Mouse (Mus musculus) spleen, postnatal 14 days (tissue): ENCODE results near the gene Tbce.
"Not testable (repeated sequence)": the region's sequence is repeated elsewhere in the genome, so short reads cannot be mapped to it uniquely, and the experiment has no call there.

Experiments
- DNase-seq, 2 experiments: peaks; one replicate each; pipeline ENCODE4 v3.0.0; 2021 to 2022; ENCODE audit warnings: low spot score in 2 of 2

Tbce gene

GRCm38 (mm10) chr13:14034073-14034348 lies 5.4 kb downstream of the Tbce start:
- no peak for DNase-seq

- DNase-seq, result no peak
Observed at GRCm38 (mm10) chr13:14033309-14034072, 5.9 kb downstream of the Tbce start.

GRCm38 (mm10) chr13:14026154-14026820 lies 13.2 kb downstream of the Tbce start:
- no peak for DNase-seq

GRCm38 (mm10) chr13:14025554-14025953 lies 13.9 kb downstream of the Tbce start:
- DNase-seq, result no peak

- not testable (repeated sequence) for DNase-seq
Observed at GRCm38 (mm10) chr13:14021417-14021816, 18.0 kb downstream of the Tbce start.

- no peak for DNase-seq
Observed at GRCm38 (mm10) chr13:14018852-14019251, 20.6 kb downstream of the Tbce start.

- no peak for DNase-seq
Observed at GRCm38 (mm10) chr13:14018283-14018682, 21.2 kb downstream of the Tbce start.

- no peak for DNase-seq
Observed at GRCm38 (mm10) chr13:14015609-14016008, 23.8 kb downstream of the Tbce start.

GRCm38 (mm10) chr13:14014540-14014939 lies 24.9 kb downstream of the Tbce start:
- DNase-seq, result no peak

- DNase-seq, result no peak
Observed at GRCm38 (mm10) chr13:14014001-14014400, 25.4 kb downstream of the Tbce start.

GRCm38 (mm10) chr13:14011454-14011995 lies 27.9 kb downstream of the Tbce start:
- no peak for DNase-seq

GRCm38 (mm10) chr13:14006056-14006455 lies 33.4 kb downstream of the Tbce start:
- DNase-seq, result no peak

- no peak for DNase-seq
Observed at GRCm38 (mm10) chr13:14004999-14005398, 34.4 kb downstream of the Tbce start.

GRCm38 (mm10) chr13:14004086-14004485 lies 35.4 kb downstream of the Tbce start:
- DNase-seq, result no peak

- DNase-seq, result no peak
Observed at GRCm38 (mm10) chr13:14002706-14003105, 36.7 kb downstream of the Tbce start.

GRCm38 (mm10) chr13:13997476-13997875 lies 42.0 kb downstream of the Tbce start:
- no peak for DNase-seq

- no peak for DNase-seq
Observed at GRCm38 (mm10) chr13:13995046-13995445, 44.4 kb downstream of the Tbce start.

GRCm38 (mm10) chr13:13993041-13993440 lies 46.4 kb downstream of the Tbce start:
- no peak for DNase-seq

- no peak for DNase-seq
Observed at GRCm38 (mm10) chr13:13990391-13990790, 49.0 kb downstream of the Tbce start.

GRCm38 (mm10) chr13:13989135-13989534 lies 50.3 kb downstream of the Tbce start:
- no peak for DNase-seq

- no peak for DNase-seq
Observed at GRCm38 (mm10) chr13:13983523-13983922, 55.9 kb downstream of the Tbce start.

GRCm38 (mm10) chr13:13981842-13982241 lies 57.6 kb downstream of the Tbce start:
- not testable (repeated sequence) for DNase-seq

- no peak for DNase-seq
Observed at GRCm38 (mm10) chr13:13969796-13970195, 69.6 kb downstream of the Tbce start.
